Mouse (Mus musculus): Measurements from ENCODE around the gene Slc36a2. TPM values are rescaled to one million over a fixed set of nuclear protein-coding genes. Genes with fewer than 3 reads are reported as not detected.

Gene Slc36a2
- polyA plus RNA-seq, 1 experiment from 2014 or later = not detected

DNA sequence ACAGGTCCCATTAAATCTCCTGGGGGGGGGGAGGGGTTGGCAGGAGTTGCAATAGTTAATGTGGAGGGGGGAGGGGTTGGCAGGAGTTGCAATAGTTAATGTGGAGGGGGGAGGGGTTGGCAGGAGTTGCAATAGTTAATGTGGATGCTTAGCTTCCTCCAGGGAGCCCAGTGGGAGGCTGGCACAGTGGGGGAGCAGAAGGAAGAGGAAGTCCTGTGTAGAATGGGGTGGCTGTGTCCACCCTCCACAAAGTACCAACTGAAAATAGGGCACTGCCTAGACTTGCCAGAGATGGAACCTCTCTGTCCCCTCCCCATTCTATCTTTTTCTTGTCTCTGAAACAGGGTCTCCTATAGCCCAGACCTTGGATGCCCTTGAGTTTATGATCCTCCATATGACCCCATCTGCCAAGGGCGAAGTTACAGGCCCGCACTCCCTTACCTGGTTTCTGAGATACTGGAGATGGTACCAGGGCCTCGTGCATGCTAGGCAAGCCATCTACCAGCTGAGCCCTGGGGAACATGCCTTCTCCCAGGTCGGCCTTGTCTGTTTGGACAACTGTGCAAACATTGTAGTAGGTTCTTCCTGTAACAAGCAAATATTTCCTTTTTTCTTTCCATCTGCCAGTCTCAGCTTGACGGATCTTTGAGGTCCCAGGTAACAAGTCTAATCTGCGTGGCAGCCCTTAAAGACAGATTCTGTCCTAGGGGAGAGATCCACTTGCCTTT is 24.9 kb upstream of the Slc36a2 start:
- Histone ChIP-seq H3K4me2 (replicated peaks) (no peak overlapping the region), H3K9me3 (no peaks in the 10 kb centered on the region), H3K36me3 (no peaks in the 10 kb centered on the region; the same call in none of the 2 replicates), H3K4me3 (no peak overlapping the region), H3K9ac (replicated peaks) (no peak overlapping the region), H3K4me1 (peaks cover 4% of the 10 kb centered on the region), H3K27me3 (no peaks in the 10 kb centered on the region; the same call in 1 of the 2 replicates), H3K27ac (replicated peaks) (no peak overlapping the region)
- ATAC-seq (ENCODE audit: low FRiP score, low read depth) = no peak
- 80% methylated on average over 6 of the region's 6 CpGs for WGBS

DNA sequence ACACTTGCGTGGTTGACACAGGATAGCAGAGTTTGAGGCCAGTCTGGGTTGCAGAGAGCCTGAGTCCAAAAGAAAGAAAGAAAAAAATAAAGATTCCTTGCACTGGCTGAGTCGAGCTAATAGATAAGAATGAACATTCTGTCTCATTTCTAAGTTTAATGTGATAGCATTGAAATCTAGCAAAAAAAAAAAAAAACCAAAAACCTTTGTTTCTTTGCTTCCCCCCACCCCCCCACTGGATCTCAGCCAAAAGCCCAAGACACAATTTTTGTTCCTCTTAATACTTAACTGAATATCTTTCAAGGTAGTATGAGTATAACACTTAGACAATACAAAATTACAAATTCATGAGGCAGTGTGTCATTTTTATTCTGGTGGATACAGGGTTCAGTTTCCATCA is 24.2 kb upstream of the Slc36a2 start:
- no peak for ATAC-seq (ENCODE audit: low FRiP score, low read depth)
- Histone ChIP-seq H3K4me1 (peaks cover 6% of the 10 kb centered on the region), H3K27ac (replicated peaks) (no peak overlapping the region), H3K4me3 (no peak overlapping the region), H3K4me2 (replicated peaks) (no peak overlapping the region), H3K9me3 (no peaks in the 10 kb centered on the region), H3K9ac (replicated peaks) (no peak overlapping the region), H3K36me3 (no peaks in the 10 kb centered on the region; the same call in none of the 2 replicates), H3K27me3 (no peaks in the 10 kb centered on the region; the same call in 1 of the 2 replicates)
- WGBS = 86% methylated on average over 2 of the region's 2 CpGs

DNA sequence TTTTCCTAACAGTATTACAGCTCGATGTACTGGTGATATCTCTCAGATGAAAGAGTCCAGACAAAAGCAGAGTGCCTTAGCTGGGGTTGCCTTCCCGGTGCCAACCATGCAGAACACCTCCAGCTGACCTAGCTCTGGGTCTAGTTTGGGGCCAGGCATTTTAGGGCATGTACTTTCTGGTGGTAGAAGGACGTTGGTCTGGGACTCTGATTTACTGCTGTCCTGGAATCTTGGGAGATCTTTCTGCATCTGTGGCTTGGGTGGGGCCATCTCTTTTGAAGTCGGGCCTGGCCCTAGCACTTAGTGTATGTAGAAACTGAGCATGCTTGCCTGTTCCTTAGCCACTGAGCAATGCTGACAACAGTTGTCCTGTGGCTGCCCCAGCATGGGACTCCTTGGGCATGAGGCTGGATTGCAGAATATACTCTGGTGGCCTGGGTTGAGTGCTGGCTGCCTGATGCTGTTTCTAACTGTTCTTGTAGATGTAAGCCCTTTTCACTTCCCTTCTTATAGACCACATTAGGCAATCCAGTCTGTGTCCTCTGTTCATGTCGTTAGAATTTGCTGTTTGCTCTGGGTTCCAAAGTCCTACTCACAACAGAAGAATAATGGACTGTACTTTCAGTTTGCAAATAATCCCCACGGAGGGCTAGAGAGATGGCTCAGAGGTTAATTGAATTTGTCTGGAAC is 23.3 kb upstream of the Slc36a2 start:
- H3K4me2 ChIP-seq (replicated peaks) = no peak overlapping the region
- no peaks in the 10 kb centered on the region for H3K9me3 ChIP-seq
- H3K4me3 ChIP-seq = no peak overlapping the region
- no peaks in the 10 kb centered on the region; the same call in 1 of the 2 replicates for H3K36me3 ChIP-seq
- ATAC-seq (ENCODE audit: low FRiP score, low read depth) = no peak
- WGBS = 72% methylated on average over 6 of the region's 6 CpGs
- H3K9ac ChIP-seq (replicated peaks) = no peak overlapping the region
- H3K4me1 ChIP-seq = peaks cover 6% of the 10 kb centered on the region
- no peaks in the 10 kb centered on the region; the same call in 1 of the 2 replicates for H3K27me3 ChIP-seq
- H3K27ac ChIP-seq (replicated peaks) = no peak overlapping the region

DNA sequence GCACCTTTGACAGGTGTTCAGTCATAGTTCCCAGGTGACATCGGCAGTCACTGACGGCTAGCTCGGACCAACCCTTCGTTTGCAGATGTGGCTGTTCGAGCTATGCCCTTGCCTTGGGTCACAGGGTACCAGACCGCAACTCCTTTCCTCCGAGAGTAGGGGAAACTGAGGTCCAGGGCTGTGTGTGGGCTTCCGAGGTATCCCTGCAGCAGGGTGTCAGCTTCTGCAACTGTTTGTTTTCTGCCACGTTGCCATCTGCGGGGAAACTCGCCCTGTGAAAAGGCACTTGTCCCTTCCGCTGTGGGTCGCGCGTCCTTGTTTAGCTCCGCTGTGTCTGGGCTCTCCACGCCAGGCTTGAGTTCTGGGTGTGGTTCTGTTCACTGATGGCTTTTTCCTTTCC is 19.7 kb upstream of the Slc36a2 start:
- Histone ChIP-seq H3K9me3 (no peaks in the 10 kb centered on the region), H3K27me3 (no peaks in the 10 kb centered on the region; the same call in 1 of the 2 replicates), H3K9ac (replicated peaks) (peak overlapping the region; percentile 78), H3K4me1 (peaks cover 6% of the 10 kb centered on the region), H3K36me3 (no peaks in the 10 kb centered on the region), H3K27ac (replicated peaks) (no peak overlapping the region), H3K4me2 (replicated peaks) (peak overlapping the region; percentile 90), H3K4me3 (peak overlapping the region; percentile 68)
- WGBS = 10% methylated on average over 17 of the region's 17 CpGs
- no peak; the same call in 1 of the 2 replicates for ATAC-seq (ENCODE audit: low FRiP score, low read depth)

DNA sequence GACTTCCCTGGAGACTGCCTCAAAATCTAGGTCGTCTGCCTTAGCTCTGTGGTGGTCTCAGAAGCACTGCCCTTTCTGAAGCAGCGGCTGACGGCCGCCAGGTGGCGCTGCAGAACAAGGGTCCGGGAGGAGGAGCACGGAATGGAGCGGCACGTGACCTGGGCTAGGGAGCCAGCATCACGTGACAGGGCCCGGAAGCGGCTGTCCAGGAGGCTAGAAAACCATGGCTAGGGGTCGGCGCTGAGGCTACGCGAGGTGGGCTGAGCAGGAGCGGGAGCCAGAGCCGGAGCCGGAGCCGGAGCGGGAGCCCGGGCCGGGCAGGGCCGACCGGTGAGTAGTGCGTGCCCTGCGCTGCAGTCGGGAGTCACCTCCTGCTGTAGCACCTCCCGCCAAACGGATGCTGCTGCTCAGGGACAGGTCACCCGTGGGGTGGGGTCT is 19.3 kb upstream of the Slc36a2 start, which contains the start of gene Slc36a1:
Slc36a1 (plus strand) TSS at position 192 of the 438 bp plus-strand sequence.
- H3K4me2 ChIP-seq (replicated peaks) = peak within 1 kb of the TSS; percentile 90
- no peaks in the 10 kb centered on the region; the same call in 1 of the 2 replicates for H3K27me3 ChIP-seq
- H3K36me3 ChIP-seq = no peaks in the 10 kb centered on the region
- ATAC-seq (ENCODE audit: low FRiP score, low read depth) = peak; percentile 97
- under 1% methylated on average over 31 of the region's 31 CpGs for WGBS
- no peaks in the 10 kb centered on the region for H3K9me3 ChIP-seq
- H3K4me1 ChIP-seq = peaks cover 6% of the 10 kb centered on the region
- H3K9ac ChIP-seq (replicated peaks) = peak within 1 kb of the TSS; percentile 78
- no peak within 1 kb of the TSS for H3K27ac ChIP-seq (replicated peaks)
- peak within 1 kb of the TSS; percentile 68 for H3K4me3 ChIP-seq

DNA sequence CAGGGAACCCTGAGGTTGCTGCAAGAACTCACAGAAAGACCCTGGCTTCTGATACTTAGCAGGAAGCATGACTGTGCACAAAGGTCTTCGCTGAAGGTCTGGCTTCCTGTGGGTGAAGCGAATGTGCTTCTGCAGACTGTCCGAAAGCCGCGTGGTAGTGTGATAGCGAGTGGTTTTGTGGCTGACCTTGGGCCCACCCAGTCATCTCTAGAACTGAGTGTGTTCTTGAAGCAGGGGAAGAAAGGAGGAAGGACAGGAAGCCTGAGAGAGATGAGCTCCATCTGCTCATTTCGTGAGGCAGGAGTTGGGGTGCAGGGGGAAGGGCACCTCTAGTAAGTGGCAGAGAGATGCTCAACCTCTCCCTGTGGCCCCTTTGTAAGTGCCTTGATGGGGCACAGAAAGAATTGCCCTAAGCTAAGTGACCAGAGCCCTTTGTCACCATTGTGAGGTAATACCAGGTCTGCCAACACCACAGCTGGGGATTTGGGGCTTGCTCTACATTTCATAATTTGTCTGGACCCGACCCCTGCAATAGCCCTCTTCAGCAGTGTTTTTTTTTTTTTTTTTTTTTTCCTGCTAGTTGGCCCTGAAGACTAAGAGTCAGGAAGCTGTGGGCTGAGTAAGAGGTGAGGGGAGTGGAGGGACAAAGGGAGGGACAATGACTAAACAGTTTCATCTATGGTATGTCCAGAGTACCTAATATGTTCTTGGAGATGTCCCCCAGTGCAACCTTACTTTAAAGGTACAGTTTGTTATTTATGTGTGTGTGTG is 13.0 kb upstream of the Slc36a2 start:
- Histone ChIP-seq H3K4me3 (no peak overlapping the region), H3K27me3 (no peaks in the 10 kb centered on the region), H3K4me1 (no peaks in the 10 kb centered on the region), H3K9ac (replicated peaks) (no peak overlapping the region), H3K4me2 (replicated peaks) (no peak overlapping the region), H3K27ac (replicated peaks) (no peak overlapping the region), H3K36me3 (no peaks in the 10 kb centered on the region), H3K9me3 (no peaks in the 10 kb centered on the region)
- no peak for ATAC-seq (ENCODE audit: low FRiP score, low read depth)
- WGBS = 87% methylated on average over 8 of the region's 8 CpGs

DNA sequence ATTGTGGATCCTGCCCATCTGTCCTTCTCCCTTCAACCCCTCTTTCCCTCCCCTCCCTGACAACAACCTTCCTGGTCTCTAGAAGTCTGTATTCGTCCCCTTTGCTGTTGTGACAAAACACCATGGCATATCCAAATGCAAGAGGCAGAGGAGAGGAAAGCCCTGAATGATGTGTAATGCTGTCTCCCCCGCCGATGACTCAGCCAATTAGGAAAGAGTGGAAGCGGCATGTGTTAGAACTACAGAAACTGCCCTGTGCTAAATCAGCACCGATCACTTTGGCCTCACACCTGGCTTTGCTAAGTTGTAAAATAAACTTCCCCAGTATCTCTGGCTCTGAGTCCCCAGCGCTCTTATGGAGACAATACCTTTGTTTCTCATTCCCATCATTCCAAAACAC is 12.2 kb upstream of the Slc36a2 start:
- H3K4me3 ChIP-seq = no peak overlapping the region
- WGBS = 69% methylated on average over 6 of the region's 6 CpGs

DNA sequence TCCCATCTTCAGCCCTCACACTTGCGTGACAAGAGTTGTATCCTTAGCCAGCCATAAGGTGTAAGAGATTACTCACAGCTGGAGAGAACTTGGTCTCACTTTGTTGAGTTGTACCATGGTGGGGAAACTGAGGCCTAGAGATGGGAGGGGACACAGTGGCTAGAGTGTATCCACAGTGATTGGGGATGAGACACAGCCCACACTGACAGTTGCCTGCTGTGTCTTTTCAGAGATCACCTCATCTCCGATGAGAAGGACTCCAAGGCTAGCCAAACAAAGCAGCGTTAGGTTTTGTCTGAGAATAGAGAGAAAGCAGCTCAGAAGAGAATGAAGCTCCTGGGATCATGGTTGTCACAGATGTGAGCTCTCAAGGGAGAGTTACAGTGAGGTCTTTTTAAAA is 5.3 kb upstream of the Slc36a2 start:
- no peak overlapping the region for H3K4me2 ChIP-seq (replicated peaks)
- no peaks in the 10 kb centered on the region for H3K27me3 ChIP-seq
- H3K9ac ChIP-seq (replicated peaks) = no peak overlapping the region
- H3K4me1 ChIP-seq = no peaks in the 10 kb centered on the region
- H3K36me3 ChIP-seq = no peaks in the 10 kb centered on the region
- no peak for ATAC-seq (ENCODE audit: low FRiP score, low read depth)
- no peak overlapping the region for H3K27ac ChIP-seq (replicated peaks)
- no peak overlapping the region for H3K4me3 ChIP-seq
- no peaks in the 10 kb centered on the region for H3K9me3 ChIP-seq
- 85% methylated on average over 3 of the region's 3 CpGs for WGBS

More for the DNA sequence above, 12.2 kb upstream of the Slc36a2 start:
- ATAC-seq (ENCODE audit: low FRiP score, low read depth) = no peak
- no peaks in the 10 kb centered on the region for H3K9me3 ChIP-seq
- H3K27me3 ChIP-seq = no peaks in the 10 kb centered on the region
- no peaks in the 10 kb centered on the region for H3K36me3 ChIP-seq
- H3K4me1 ChIP-seq = no peaks in the 10 kb centered on the region
- H3K9ac ChIP-seq (replicated peaks) = no peak overlapping the region
- H3K27ac ChIP-seq (replicated peaks) = no peak overlapping the region
- H3K4me2 ChIP-seq (replicated peaks) = no peak overlapping the region

DNA sequence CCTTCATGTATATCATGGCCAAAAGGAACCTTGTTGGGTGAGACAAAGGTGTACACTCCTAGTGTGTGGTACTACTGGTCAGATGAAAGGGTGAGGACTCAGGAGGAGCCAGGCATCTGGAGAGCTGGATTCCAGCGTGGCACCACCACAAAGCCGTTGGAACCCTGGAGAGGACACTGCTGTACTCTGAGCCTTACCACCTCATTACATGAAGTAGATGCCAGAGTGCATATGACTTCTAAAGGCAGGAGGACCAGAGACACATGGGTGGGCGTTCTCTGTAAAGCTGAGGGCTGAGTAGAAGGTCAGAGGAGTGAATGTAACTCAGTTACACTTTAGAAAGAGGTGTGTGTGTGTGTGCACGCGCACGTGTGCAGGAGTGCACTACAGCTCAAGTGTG is 2.9 kb upstream of the Slc36a2 start:
- H3K4me3 ChIP-seq = no peak overlapping the region
- no peaks in the 10 kb centered on the region for H3K4me1 ChIP-seq
- 81% methylated on average over 6 of the region's 6 CpGs for WGBS
- no peak overlapping the region for H3K4me2 ChIP-seq (replicated peaks)
- no peaks in the 10 kb centered on the region for H3K9me3 ChIP-seq
- H3K27me3 ChIP-seq = no peaks in the 10 kb centered on the region
- no peaks in the 10 kb centered on the region for H3K36me3 ChIP-seq
- no peak overlapping the region for H3K9ac ChIP-seq (replicated peaks)
- no peak for ATAC-seq (ENCODE audit: low FRiP score, low read depth)
- H3K27ac ChIP-seq (replicated peaks) = no peak overlapping the region

DNA sequence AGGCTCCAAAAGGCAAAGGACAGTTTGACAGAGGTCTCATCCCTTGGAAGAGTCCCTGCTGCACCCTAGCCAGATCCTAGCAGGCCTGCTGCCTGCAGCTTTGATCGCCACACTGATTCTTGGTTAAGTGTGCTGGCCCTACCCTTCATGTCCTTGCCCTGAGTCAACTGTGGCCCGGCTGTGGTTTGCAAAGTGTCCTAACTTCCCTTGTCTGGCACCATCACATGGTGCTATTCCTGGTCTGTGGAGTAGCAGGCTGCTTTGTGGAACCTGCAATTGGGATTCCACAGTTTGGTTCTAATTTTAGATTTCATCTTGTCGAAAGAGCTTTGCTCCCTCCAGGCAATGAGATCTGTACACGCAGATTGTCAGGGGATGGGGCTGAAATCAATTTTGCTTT is 2.4 kb upstream of the Slc36a2 start:
- no peak overlapping the region for H3K4me3 ChIP-seq
- H3K4me1 ChIP-seq = no peaks in the 10 kb centered on the region
- no peak overlapping the region for H3K9ac ChIP-seq (replicated peaks)
- no peak for ATAC-seq (ENCODE audit: low FRiP score, low read depth)
- no peak overlapping the region for H3K27ac ChIP-seq (replicated peaks)
- no peaks in the 10 kb centered on the region for H3K36me3 ChIP-seq
- H3K27me3 ChIP-seq = no peaks in the 10 kb centered on the region
- 89% methylated on average over 4 of the region's 4 CpGs for WGBS
- H3K9me3 ChIP-seq = no peaks in the 10 kb centered on the region
- no peak overlapping the region for H3K4me2 ChIP-seq (replicated peaks)

DNA sequence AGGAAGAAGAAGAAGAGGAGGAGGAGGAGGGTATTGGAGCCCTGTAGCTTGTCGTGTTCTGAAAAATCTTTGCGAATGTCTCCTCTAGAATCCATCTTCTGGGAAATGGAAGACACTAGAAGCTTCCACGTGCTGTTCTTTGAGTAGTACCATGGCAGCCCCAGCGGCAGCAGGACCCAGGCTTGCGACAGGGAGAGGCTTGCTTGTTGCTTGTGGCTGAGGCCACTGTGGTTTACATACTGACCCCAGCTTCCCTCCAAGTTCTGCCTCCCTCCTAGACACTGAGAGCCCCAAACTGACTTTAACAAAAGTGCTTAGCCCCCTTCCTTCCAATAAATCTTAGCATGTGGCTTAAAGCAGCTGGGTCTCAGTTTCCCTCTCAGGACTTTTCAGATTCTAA is 631 bp downstream of the Slc36a2 start:
- H3K9ac ChIP-seq (replicated peaks) = no peak overlapping the region
- H3K27me3 ChIP-seq = no peaks in the 10 kb centered on the region
- no peak overlapping the region for H3K27ac ChIP-seq (replicated peaks)
- H3K4me1 ChIP-seq = no peaks in the 10 kb centered on the region
- 85% methylated on average over 5 of the region's 5 CpGs for WGBS
- H3K4me3 ChIP-seq = no peak overlapping the region
- H3K9me3 ChIP-seq = no peaks in the 10 kb centered on the region
- no peak overlapping the region for H3K4me2 ChIP-seq (replicated peaks)
- ATAC-seq (ENCODE audit: low FRiP score, low read depth) = no peak
- no peaks in the 10 kb centered on the region for H3K36me3 ChIP-seq

DNA sequence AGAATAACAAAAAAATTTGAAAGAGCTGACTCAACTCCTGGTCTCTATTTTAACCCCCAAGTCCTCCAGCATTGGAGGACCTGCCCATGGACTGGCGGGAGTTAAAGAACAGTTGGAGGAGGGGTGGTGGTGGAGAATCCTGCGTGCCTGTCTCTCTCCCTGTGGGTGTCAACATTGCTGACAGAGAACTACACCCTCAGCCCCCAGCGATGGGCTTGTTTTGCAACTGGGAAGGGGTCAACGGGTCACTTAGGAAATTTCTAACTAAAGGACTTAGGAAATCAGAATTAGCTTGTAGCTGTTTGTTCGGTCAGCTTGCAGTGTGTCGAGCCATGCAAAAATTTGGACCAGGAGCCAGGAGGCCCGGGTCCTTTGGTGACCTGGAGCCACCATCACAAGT is 1.8 kb downstream of the Slc36a2 start:
- Histone ChIP-seq H3K4me2 (replicated peaks) (no peak overlapping the region), H3K4me3 (no peak overlapping the region), H3K4me1 (no peaks in the 10 kb centered on the region), H3K27me3 (no peaks in the 10 kb centered on the region), H3K9me3 (no peaks in the 10 kb centered on the region), H3K9ac (replicated peaks) (no peak overlapping the region), H3K27ac (replicated peaks) (no peak overlapping the region), H3K36me3 (no peaks in the 10 kb centered on the region)
- ATAC-seq (ENCODE audit: low FRiP score, low read depth) = no peak
- WGBS = 63% methylated on average over 7 of the region's 7 CpGs
